Mouse (Mus musculus) c-Kit-negative CD71-positive TER-119-positive erythroid progenitor cells, embryonic 14.5 days (primary cell): ENCODE measurements around the gene Cenph.
"Not testable (repeated sequence)": the region's sequence is repeated elsewhere in the genome, so short reads cannot be mapped to it uniquely, and the experiment has no call there.

Source experiments
- DNase-seq: peaks from one replicate; pipeline ENCODE4 v3.0.0-alpha.2; 2013; ENCODE audit warnings: low read depth, low spot score

Gene Cenph

DNA sequence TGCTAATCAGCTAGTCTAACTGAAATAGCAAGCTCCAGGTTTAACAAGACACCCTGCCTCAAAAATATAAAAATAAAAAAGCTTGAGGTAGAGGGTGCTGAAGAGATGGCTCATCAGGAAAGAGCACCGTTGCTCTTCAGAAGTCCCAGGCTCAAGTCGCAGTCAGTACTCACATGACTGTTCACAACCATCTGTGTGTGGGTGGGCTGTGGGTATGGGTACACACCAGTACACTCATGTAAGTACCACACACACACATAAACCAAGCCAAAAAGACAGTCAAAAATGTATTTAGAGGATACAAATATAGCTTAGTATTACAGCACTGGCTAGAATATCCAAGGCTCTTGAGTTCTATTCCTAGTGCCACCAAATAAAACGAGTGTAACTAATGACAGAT is 29.6 kb downstream of the Cenph start:
- DNase-seq: no peak

GRCm38 (mm10) chr13:100744036-100744744 is 31.5 kb downstream of the Cenph start, which contains the start of gene Mrps36:
TSS of gene Mrps36 (minus strand) at chr13:100744659.
- DNase-seq: peak; percentile 89

GRCm38 (mm10) chr13:100743346-100744035 is 32.2 kb downstream of the Cenph start:
- no peak for DNase-seq

GRCm38 (mm10) chr13:100742831-100743230 is 32.9 kb downstream of the Cenph start:
- DNase-seq: no peak

- no peak for DNase-seq
Observed at GRCm38 (mm10) chr13:100732756-100733155, 42.9 kb downstream of the Cenph start.

DNA sequence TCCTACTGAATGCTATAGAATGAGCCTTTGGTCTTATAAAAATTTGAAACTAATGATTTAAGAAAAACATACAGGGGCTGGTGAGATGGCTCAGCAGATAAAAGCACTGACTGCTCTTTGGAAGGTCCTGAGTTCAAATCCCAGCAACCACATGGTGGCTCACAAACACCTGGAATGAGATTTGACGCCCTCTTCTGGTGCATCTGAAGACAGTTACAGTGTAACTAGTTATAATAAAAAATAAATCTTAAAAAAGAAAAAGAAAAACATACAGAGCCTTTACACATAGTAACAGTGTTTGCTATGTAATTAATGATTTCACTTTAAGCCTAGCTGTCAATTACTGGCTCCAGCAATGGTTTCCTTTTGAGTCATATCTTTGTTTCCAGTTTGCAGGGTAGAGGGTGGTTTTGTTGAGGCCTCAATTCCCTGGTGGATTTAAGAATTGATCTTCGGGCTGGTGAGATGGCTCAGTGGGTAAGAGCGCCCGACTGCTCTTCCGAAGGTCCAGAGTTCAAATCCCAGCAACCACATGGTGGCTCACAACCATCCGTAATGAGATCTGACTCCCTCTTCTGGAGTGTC is 44.1 kb downstream of the Cenph start:
- not testable (repeated sequence) for DNase-seq

GRCm38 (mm10) chr13:100730861-100731176 is 44.9 kb downstream of the Cenph start, which contains the start of gene Cdk7:
TSS of gene Cdk7 (minus strand) at chr13:100730939.
- peak; percentile 84 for DNase-seq

- DNase-seq: no peak
Observed at GRCm38 (mm10) chr13:100730153-100730860, 45.4 kb downstream of the Cenph start.

DNA sequence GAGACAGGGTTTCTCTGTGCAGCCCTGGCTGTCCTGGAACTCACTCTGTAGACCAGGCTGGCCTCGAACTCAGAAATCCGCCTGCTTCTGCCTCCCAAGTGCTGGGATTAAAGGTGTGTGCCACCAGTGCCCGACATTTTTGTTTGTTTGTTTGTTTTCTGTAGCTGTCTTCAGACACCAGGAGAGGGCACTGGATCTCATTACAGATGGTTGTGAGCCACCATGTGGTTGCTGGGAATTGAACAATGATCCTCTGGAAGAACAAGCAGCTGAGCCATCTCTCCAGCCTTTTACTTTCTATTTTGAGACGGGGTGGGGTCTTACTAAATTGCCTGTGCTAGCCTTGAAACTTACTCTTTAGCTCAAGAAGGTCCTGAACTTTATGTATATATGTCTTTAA is 47.2 kb downstream of the Cenph start:
- not testable (repeated sequence) for DNase-seq

DNA sequence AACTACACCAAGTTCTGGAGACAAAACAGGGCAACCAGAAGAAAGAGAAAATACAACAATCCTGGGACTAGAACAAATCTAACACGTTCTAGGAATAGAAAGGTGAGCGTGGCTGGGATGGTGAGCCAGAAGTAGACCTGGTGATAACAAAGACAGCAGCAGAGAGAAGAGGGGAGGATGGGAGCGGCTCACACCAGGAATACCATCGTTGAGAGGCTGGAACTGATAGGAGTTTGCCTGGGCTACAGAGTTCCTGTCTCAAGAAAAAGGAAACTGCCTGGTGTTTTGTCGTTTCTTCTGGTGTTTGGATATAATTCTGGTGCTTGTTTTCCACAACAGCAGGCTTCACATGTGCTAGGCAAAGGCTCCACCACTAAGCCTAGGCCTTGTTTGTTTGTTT is 47.6 kb downstream of the Cenph start:
- no peak for DNase-seq

GRCm38 (mm10) chr13:100725194-100725593 is 50.5 kb downstream of the Cenph start:
- DNase-seq: no peak

DNA sequence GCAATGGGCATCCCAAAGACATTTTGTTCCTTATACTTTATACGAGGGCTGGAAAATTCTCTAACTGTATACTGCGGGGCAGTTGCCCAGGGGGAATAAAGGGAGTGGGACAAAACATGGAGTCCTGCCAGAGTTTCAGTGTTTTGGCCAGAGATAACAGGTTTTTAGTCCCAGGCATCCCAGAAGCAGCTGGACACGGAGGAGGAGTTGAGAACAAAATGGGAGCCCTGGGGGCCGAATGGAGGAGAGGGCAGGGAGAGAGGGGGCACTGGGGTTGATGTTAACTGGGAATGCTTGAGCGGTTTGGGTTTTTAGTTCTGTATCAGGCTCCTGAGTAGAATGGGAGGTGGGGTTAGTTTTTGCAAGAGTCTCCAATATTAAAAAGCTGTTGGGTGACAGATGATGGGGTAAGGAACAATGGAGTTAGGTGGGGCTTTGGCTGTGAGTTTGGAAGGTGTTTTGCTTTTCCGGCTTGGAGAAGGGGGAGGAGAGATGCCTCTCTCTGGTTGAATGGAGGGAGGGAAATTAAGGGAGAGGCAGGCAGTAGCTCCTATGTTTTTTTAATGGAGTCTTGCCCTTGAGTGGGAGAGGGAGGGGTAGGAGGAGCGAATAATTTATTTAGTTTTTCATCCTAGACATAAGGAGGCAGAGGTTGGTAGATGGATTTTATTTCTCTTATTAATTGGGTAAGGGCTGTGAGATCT is 51.5 kb downstream of the Cenph start:
- no peak for DNase-seq

DNA sequence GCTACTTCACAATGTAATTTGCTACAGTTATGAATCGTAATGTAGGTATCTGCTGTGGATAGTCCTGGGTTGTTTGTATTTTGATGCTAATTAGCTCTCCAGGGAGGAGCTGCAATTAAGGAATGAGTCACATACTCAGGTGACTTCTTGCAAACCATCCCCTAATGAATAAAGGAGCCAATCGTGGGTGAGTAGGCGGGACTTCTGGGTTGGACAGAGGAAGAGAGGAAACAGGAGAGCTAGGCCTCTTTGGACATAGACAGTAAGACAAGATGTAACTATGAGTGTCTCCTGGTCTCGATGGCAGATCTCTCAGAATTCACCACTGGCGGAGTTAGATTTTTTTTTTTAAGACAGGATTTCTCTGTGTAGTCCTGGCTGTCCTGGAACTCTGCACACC is 54.0 kb downstream of the Cenph start:
- DNase-seq: no peak

DNA sequence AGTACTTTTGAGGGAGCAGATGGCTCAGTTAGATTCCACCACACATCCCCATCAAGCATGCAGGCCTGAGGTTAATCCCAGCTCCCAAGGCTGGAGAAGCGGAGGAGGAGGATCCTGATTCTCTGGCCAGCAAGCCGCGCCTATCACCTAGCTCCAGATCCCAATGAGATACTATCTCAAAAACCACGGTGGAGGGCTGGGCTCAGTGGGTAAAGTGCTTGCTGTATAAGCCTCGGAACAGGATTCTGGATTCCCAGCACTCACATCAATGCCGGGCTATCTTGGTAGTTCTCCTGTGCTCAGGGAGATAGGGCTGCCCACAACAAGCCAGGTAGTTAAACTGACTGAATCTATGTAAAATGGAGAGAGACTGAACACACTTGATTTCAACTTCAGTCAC is 60.2 kb downstream of the Cenph start:
- no peak for DNase-seq
